Mouse (Mus musculus): ENCODE data around the gene Galns.
A peak's percentile ranks its signal among the peaks of the same experiment; 100 is the strongest.

Gene Galns

GRCm38 (mm10) chr8:122568881-122569309 lies 42.4 kb downstream of the Galns start:
- no peak for DNase-seq (ENCODE audit: low read depth, low spot score)

GRCm38 (mm10) chr8:122568109-122568504 lies 43.2 kb downstream of the Galns start:
- no peak for DNase-seq (ENCODE audit: low read depth, low spot score)

GRCm38 (mm10) chr8:122567361-122568108 lies 43.7 kb downstream of the Galns start, which contains the start of gene Cdt1:
Gene Cdt1 (plus strand): TSS chr8:122568015.
- peak; percentile 97 for DNase-seq (ENCODE audit: low read depth, low spot score)

GRCm38 (mm10) chr8:122566766-122567165 lies 44.5 kb downstream of the Galns start:
- no peak for DNase-seq (ENCODE audit: low read depth, low spot score)

GRCm38 (mm10) chr8:122564363-122565352 lies 46.6 kb downstream of the Galns start:
- DNase-seq (ENCODE audit: low read depth, low spot score), result no peak

- DNase-seq (ENCODE audit: low read depth, low spot score), result no peak
Observed at GRCm38 (mm10) chr8:122561199-122561598, 50.1 kb downstream of the Galns start.

GRCm38 (mm10) chr8:122558671-122559349 lies 52.5 kb downstream of the Galns start:
- DNase-seq (ENCODE audit: low read depth, low spot score), result no peak

GRCm38 (mm10) chr8:122557248-122558038 lies 53.8 kb downstream of the Galns start:
- no peak for DNase-seq (ENCODE audit: low read depth, low spot score)

GRCm38 (mm10) chr8:122556030-122557009 lies 54.9 kb downstream of the Galns start:
- no peak for DNase-seq (ENCODE audit: low read depth, low spot score)

GRCm38 (mm10) chr8:122554786-122555185 lies 56.5 kb downstream of the Galns start:
- no peak for DNase-seq (ENCODE audit: low read depth, low spot score)

GRCm38 (mm10) chr8:122551265-122552051 lies 59.8 kb downstream of the Galns start, which contains the start of gene Piezo1:
Gene Piezo1 (minus strand): TSS chr8:122551329.
- peak; percentile 87 for DNase-seq (ENCODE audit: low read depth, low spot score)

- DNase-seq (ENCODE audit: low read depth, low spot score), result no peak
Observed at GRCm38 (mm10) chr8:122550995-122551264, 60.3 kb downstream of the Galns start.

- peak; percentile 51 for DNase-seq (ENCODE audit: low read depth, low spot score)
Observed at GRCm38 (mm10) chr8:122550234-122550994, 60.8 kb downstream of the Galns start.

- DNase-seq (ENCODE audit: low read depth, low spot score), result no peak
Observed at GRCm38 (mm10) chr8:122548891-122549439, 62.3 kb downstream of the Galns start.

- no peak for DNase-seq (ENCODE audit: low read depth, low spot score)
Observed at GRCm38 (mm10) chr8:122548331-122548730, 62.9 kb downstream of the Galns start.

- DNase-seq (ENCODE audit: low read depth, low spot score), result no peak
Observed at GRCm38 (mm10) chr8:122547815-122548214, 63.4 kb downstream of the Galns start.

- no peak for DNase-seq (ENCODE audit: low read depth, low spot score)
Observed at GRCm38 (mm10) chr8:122546811-122547453, 64.3 kb downstream of the Galns start.
